Mouse (Mus musculus): ENCODE measurements around the gene Kcng1. TPM values are rescaled to one million over a fixed set of nuclear protein-coding genes. Genes with fewer than 3 reads are reported as not detected.

The Kcng1 gene
- polyA plus RNA-seq (2015; fragmentation: Nextera tagmentation; extraction: Ambion mirVana) = 1.2 and 1.4 TPM in 2 replicates

GRCm38 (mm10) chr2:168281582-168281981 lies at the start of gene Kcng1:
Kcng1 (minus strand) TSS chr2:168281736.

DNA sequence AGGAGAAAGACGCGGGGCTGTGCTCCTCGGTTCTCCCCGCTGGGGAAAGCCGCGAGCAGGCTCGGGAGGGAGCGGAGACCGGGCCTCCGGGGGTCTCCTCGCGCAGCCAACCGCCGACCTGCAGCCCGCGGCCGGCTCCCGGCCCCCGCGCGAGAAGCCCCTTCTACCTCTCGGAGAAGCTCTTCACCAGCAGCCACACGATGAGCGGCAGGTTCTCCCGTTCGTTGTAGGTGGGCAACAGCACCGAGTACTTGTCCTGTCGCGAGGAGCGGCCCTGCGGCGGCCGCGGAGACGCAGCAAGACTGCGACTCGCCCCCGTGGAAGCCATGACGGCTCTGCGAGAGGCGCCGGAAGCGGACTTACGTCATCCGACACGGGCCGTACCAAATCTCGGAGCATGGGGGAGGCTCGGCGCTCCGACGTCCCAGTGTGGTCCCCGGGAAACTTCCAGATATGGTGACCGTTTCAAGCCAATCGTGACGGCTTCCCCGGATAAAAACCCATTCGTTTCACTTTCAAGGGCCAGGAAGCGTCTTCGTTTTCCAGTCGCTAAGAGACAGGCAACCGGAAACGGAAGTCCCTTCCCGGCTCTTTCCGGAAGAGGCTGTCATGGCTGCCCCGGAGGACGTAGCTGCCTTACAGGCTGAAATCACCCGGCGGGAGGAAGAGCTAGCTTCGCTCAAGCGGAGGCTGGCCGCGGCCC lies 51.4 kb downstream of the Kcng1 start, which contains the start of the genes Gm20716, Dpm1 and Mocs3:
TSS of gene Gm20716 (minus strand) at position 339 of the 703 bp plus-strand sequence.
TSS of gene Dpm1 (minus strand) at position 566 of the 703 bp plus-strand sequence.
TSS of gene Mocs3 (plus strand) at position 597 of the 703 bp plus-strand sequence.

Other genes starting within 250 kb of the Kcng1 start
- 5.0 and 5.2 TPM in 2 replicates for gene Pard6b, start 200.7 kb downstream of the Kcng1 start, polyA plus RNA-seq (2015; fragmentation: Nextera tagmentation; extraction: Ambion mirVana)
- gene Adnp, start 74.6 kb downstream of the Kcng1 start, polyA plus RNA-seq (2015; fragmentation: Nextera tagmentation; extraction: Ambion mirVana) = 16.0 and 30.7 TPM in 2 replicates
- gene Gm20716, start 51.4 kb downstream of the Kcng1 start, polyA plus RNA-seq (2015; fragmentation: Nextera tagmentation; extraction: Ambion mirVana) = 10.1 and 16.4 TPM in 2 replicates
- gene Dpm1, start 51.1 kb downstream of the Kcng1 start, polyA plus RNA-seq (2015; fragmentation: Nextera tagmentation; extraction: Ambion mirVana) = 84.0 and 108 TPM in 2 replicates
- 11.1 and 12.1 TPM in 2 replicates for gene Mocs3, start 51.1 kb downstream of the Kcng1 start, polyA plus RNA-seq (2015; fragmentation: Nextera tagmentation; extraction: Ambion mirVana)